ENCODE assay signal across 10 mouse cellular contexts in genomic region chr5:137607860-137608653, GRCm38 (mm10). TPM values are rescaled to one million over a fixed set of nuclear protein-coding genes. Genes with fewer than 3 reads are reported as not detected.
DNase-seq lines count a peak whose midpoint lies in the region; ATAC-seq and TF ChIP-seq lines count a peak whose summit lies in the region.
"Had no signal": no experiment of that assay in that cellular context is flagged by ENCODE, and none has a peak within 500 bp of the region (broad histone marks: within the 10 kb centered on the region; RNA-seq: fewer than 3 reads in every experiment).

No protein-coding gene starts in this region.

- H3K36me3 ChIP-seq in heart, postnatal 0 days (replicated peaks; ENCODE audit: control insufficient read depth, insufficient read depth, low read length): peaks cover 27% of the 10 kb centered on the region
- H3K36me3 ChIP-seq in embryonic facial prominence, embryonic 10.5 days (replicated peaks): peaks cover 54% of the 10 kb centered on the region
- no peaks in the 10 kb centered on the region for H3K36me3 ChIP-seq in hindbrain, embryonic 11.5 days (ENCODE audit: control insufficient read depth, insufficient read depth, low read length)
- no peaks in the 10 kb centered on the region for H3K36me3 ChIP-seq in midbrain, embryonic 13.5 days

- 45% methylated on average over 26 of the region's 26 CpGs for WGBS in heart, postnatal 0 days
- 15% methylated on average over 26 of the region's 26 CpGs for WGBS in embryonic facial prominence, embryonic 10.5 days
- WGBS in hindbrain, embryonic 11.5 days: 16% methylated on average over 25 of the region's 26 CpGs
- WGBS in midbrain, embryonic 13.5 days: 9% methylated on average over 26 of the region's 26 CpGs

- no peak for DNase-seq in heart, postnatal 0 days (ENCODE audit: low spot score)
- DNase-seq in heart, adult 18-20 months: no peak
- no peak for DNase-seq in embryonic facial prominence, embryonic 10.5 days (ENCODE audit: low spot score)
- no peak for DNase-seq in hindbrain, embryonic 11.5 days (ENCODE audit: low spot score)
- no peak for DNase-seq in adrenal gland, adult 8-10 months
- DNase-seq in layer of hippocampus, postnatal 14 days (ENCODE audit: low spot score in 2 of 2): no peak
- DNase-seq in thymus, postnatal 4 days: no peak
- DNase-seq: cerebellum, adult 9-11 months; spleen, adult 18-20 months had no signal

- H3K27ac ChIP-seq in heart, postnatal 0 days (ENCODE audit: low read depth): no peak overlapping the region
- peak overlapping the region; percentile 97 for H3K27ac ChIP-seq in embryonic facial prominence, embryonic 10.5 days (replicated peaks)
- H3K27ac ChIP-seq in hindbrain, embryonic 11.5 days (ENCODE audit: low read depth, low read length): no peak overlapping the region
- H3K27ac ChIP-seq in midbrain, embryonic 13.5 days: no peak overlapping the region

- no peak overlapping the region for H3K4me3 ChIP-seq in heart, postnatal 0 days (ENCODE audit: low read depth, low read length)
- peak overlapping the region; percentile 57 for H3K4me3 ChIP-seq in embryonic facial prominence, embryonic 10.5 days
- peak overlapping the region; percentile 10; the same call in 1 of the 2 replicates for H3K4me3 ChIP-seq in hindbrain, embryonic 11.5 days (ENCODE audit: low read depth, low read length)
- no peak overlapping the region for H3K4me3 ChIP-seq in midbrain, embryonic 13.5 days (replicated peaks)

- peaks cover 28% of the 10 kb centered on the region for H3K4me1 ChIP-seq in heart, postnatal 0 days (ENCODE audit: control insufficient read depth, insufficient read depth)
- H3K4me1 ChIP-seq in embryonic facial prominence, embryonic 10.5 days: peaks cover 60% of the 10 kb centered on the region
- peaks cover 13% of the 10 kb centered on the region; the same call in 1 of the 2 replicates for H3K4me1 ChIP-seq in hindbrain, embryonic 11.5 days (replicated peaks; ENCODE audit: control insufficient read depth, insufficient read depth, low read length)
- H3K4me1 ChIP-seq in midbrain, embryonic 13.5 days (replicated peaks): peaks cover 48% of the 10 kb centered on the region

- no peak for ATAC-seq in heart, postnatal 0 days (ENCODE audit: insufficient read depth, low read depth)
- no peak for ATAC-seq in hindbrain, embryonic 11.5 days (ENCODE audit: low FRiP score)
- ATAC-seq in midbrain, embryonic 13.5 days: no peak

- TF ChIP-seq EP300 in heart, postnatal 0 days (IDR thresholded peaks at IDR 0.05; ENCODE audit: low read depth): no peak

- no peak for TF ChIP-seq CTCF in heart, postnatal 0 days (IDR thresholded peaks at IDR 0.05; ENCODE audit: low read depth)

- 0 out of 2 replicates have a peak overlapping the region, but pooled peaks have one; percentile 7 for H3K4me2 ChIP-seq in heart, postnatal 0 days (ENCODE audit: low read depth, low read length)
- peak overlapping the region; percentile 19 for H3K4me2 ChIP-seq in hindbrain, embryonic 11.5 days (replicated peaks; ENCODE audit: low read depth, low read length)
- peak overlapping the region; percentile 36 for H3K4me2 ChIP-seq in midbrain, embryonic 13.5 days (replicated peaks)

- H3K27me3 ChIP-seq in heart, postnatal 0 days (ENCODE audit: control insufficient read depth, insufficient read depth, low read length): no peaks in the 10 kb centered on the region
- peaks cover 21% of the 10 kb centered on the region for H3K27me3 ChIP-seq in embryonic facial prominence, embryonic 10.5 days (replicated peaks; ENCODE audit: low read depth, poor library complexity, severe bottlenecking)
- peaks cover 2% of the 10 kb centered on the region; the same call in 1 of the 2 replicates for H3K27me3 ChIP-seq in hindbrain, embryonic 11.5 days (ENCODE audit: control insufficient read depth, insufficient read depth, low read length)
- peaks cover 29% of the 10 kb centered on the region for H3K27me3 ChIP-seq in midbrain, embryonic 13.5 days

- H3K9ac ChIP-seq in heart, postnatal 0 days (replicated peaks; ENCODE audit: low read depth, low read length): peak overlapping the region; percentile 4; the same call in 1 of the 2 replicates
- H3K9ac ChIP-seq in hindbrain, embryonic 11.5 days (ENCODE audit: low read depth, low read length): no peak overlapping the region
- peak overlapping the region; percentile 39 for H3K9ac ChIP-seq in midbrain, embryonic 13.5 days (replicated peaks)

- H3K9me3 ChIP-seq in heart, postnatal 0 days (replicated peaks; ENCODE audit: control insufficient read depth, low read length): no peaks in the 10 kb centered on the region
- H3K9me3 ChIP-seq in embryonic facial prominence, embryonic 10.5 days: no peaks in the 10 kb centered on the region
- H3K9me3 ChIP-seq in hindbrain, embryonic 11.5 days (ENCODE audit: control insufficient read depth, low read length): no peaks in the 10 kb centered on the region
- no peaks in the 10 kb centered on the region for H3K9me3 ChIP-seq in midbrain, embryonic 13.5 days

RNA-seq across cellular contexts. Expression of gene Pcolce, which starts 5.5 kb away (rescaled TPM):
- 172 and 201 TPM in 2 replicates for total RNA-seq in heart, postnatal 0 days (2014; rRNA removed; ENCODE audit: low replicate concordance)
- 116 and 122 TPM in 2 replicates for polyA plus RNA-seq in heart, postnatal 0 days (2015; fragmentation: Nextera tagmentation; extraction: Ambion mirVana)
- 10 to 100 TPM; 43.9 to 47.5 TPM for total RNA-seq in heart, adult 18-20 months (2021)
- polyA plus RNA-seq in embryonic facial prominence, embryonic 10.5 days (2016; fragmentation: Nextera tagmentation; extraction: Ambion mirVana): 122 and 128 TPM in 2 replicates
- polyA plus RNA-seq in hindbrain, embryonic 11.5 days (2014; fragmentation: Nextera tagmentation; extraction: Ambion mirVana): 67.0 and 87.3 TPM in 2 replicates
- 9.0 and 10.5 TPM in 2 replicates for polyA plus RNA-seq in midbrain, embryonic 13.5 days (2015; fragmentation: Nextera tagmentation; extraction: Ambion mirVana)
- total RNA-seq in adrenal gland, adult 8-10 months (2022): 1,000 to 10,000 TPM; 1,036 to 1,320 (median 1,219) TPM
- total RNA-seq in layer of hippocampus, postnatal 14 days (2021): 10 to 100 TPM in 1 of 2 experiments, 1 to 10 TPM in 1; 6.9 to 13.6 TPM

RNA-seq across cellular contexts. Expression of gene Mospd3, which starts 7.2 kb away (rescaled TPM):
- 9.3 TPM in 1 of 2 replicates, not detected in the other for total RNA-seq in heart, postnatal 0 days (2014; rRNA removed; ENCODE audit: low replicate concordance)
- polyA plus RNA-seq in heart, postnatal 0 days (2015; fragmentation: Nextera tagmentation; extraction: Ambion mirVana): 18.3 and 19.7 TPM in 2 replicates
- total RNA-seq in heart, adult 18-20 months (2021): 10 to 100 TPM in 1 of 2 experiments, 1 to 10 TPM in 1; 9.1 to 14.1 TPM
- polyA plus RNA-seq in embryonic facial prominence, embryonic 10.5 days (2016; fragmentation: Nextera tagmentation; extraction: Ambion mirVana): 15.9 and 17.2 TPM in 2 replicates
- polyA plus RNA-seq in hindbrain, embryonic 11.5 days (2014; fragmentation: Nextera tagmentation; extraction: Ambion mirVana): 22.6 and 22.9 TPM in 2 replicates
- 37.6 and 43.1 TPM in 2 replicates for polyA plus RNA-seq in midbrain, embryonic 13.5 days (2015; fragmentation: Nextera tagmentation; extraction: Ambion mirVana)
- total RNA-seq in adrenal gland, adult 8-10 months (2022): 10 to 100 TPM; 42.2 to 65.0 (median 52.4) TPM
- total RNA-seq in layer of hippocampus, postnatal 14 days (2021): 10 to 100 TPM; 36.7 to 40.0 TPM

RNA-seq across cellular contexts. Expression of gene Fbxo24, which starts 20.7 kb away (rescaled TPM):
- total RNA-seq in heart, postnatal 0 days (2014; rRNA removed; ENCODE audit: low replicate concordance): 0.65 TPM in 1 of 2 replicates, not detected in the other
- polyA plus RNA-seq in heart, postnatal 0 days (2015; fragmentation: Nextera tagmentation; extraction: Ambion mirVana): 0.11 and 0.16 TPM in 2 replicates
- under 1 TPM; 0.32 to 0.44 TPM for total RNA-seq in heart, adult 18-20 months (2021)
- polyA plus RNA-seq in embryonic facial prominence, embryonic 10.5 days (2016; fragmentation: Nextera tagmentation; extraction: Ambion mirVana): 0.17 and 0.36 TPM in 2 replicates
- polyA plus RNA-seq in hindbrain, embryonic 11.5 days (2014; fragmentation: Nextera tagmentation; extraction: Ambion mirVana): 0.15 and 0.27 TPM in 2 replicates
- polyA plus RNA-seq in midbrain, embryonic 13.5 days (2015; fragmentation: Nextera tagmentation; extraction: Ambion mirVana): 0.23 and 0.32 TPM in 2 replicates
- 1 to 10 TPM in 3 of 4 experiments, under 1 TPM in 1; 0.90 to 5.5 (median 3.0) TPM for total RNA-seq in adrenal gland, adult 8-10 months (2022)
- under 1 TPM; 0.17 to 0.37 TPM for total RNA-seq in layer of hippocampus, postnatal 14 days (2021)

RNA-seq across cellular contexts. Expression of gene Lrch4, which starts 20.9 kb away (rescaled TPM):
- total RNA-seq in heart, postnatal 0 days (2014; rRNA removed; ENCODE audit: low replicate concordance): 12.7 and 19.7 TPM in 2 replicates
- 15.9 and 17.8 TPM in 2 replicates for polyA plus RNA-seq in heart, postnatal 0 days (2015; fragmentation: Nextera tagmentation; extraction: Ambion mirVana)
- total RNA-seq in heart, adult 18-20 months (2021): 10 to 100 TPM; 17.5 to 19.1 TPM
- polyA plus RNA-seq in embryonic facial prominence, embryonic 10.5 days (2016; fragmentation: Nextera tagmentation; extraction: Ambion mirVana): 36.7 and 46.5 TPM in 2 replicates
- 25.9 and 28.5 TPM in 2 replicates for polyA plus RNA-seq in hindbrain, embryonic 11.5 days (2014; fragmentation: Nextera tagmentation; extraction: Ambion mirVana)
- 18.7 and 21.4 TPM in 2 replicates for polyA plus RNA-seq in midbrain, embryonic 13.5 days (2015; fragmentation: Nextera tagmentation; extraction: Ambion mirVana)
- total RNA-seq in adrenal gland, adult 8-10 months (2022): 10 to 100 TPM; 25.1 to 35.9 (median 31.4) TPM
- total RNA-seq in layer of hippocampus, postnatal 14 days (2021): 10 to 100 TPM; 14.7 to 19.5 TPM

RNA-seq across cellular contexts. Expression of gene Gm20605, which starts 20.9 kb away (rescaled TPM):
- 1.6 and 5.3 TPM in 2 replicates for total RNA-seq in heart, postnatal 0 days (2014; rRNA removed; ENCODE audit: low replicate concordance)
- polyA plus RNA-seq in heart, postnatal 0 days (2015; fragmentation: Nextera tagmentation; extraction: Ambion mirVana): 1.8 and 2.5 TPM in 2 replicates
- 1 to 10 TPM; 2.9 to 4.2 TPM for total RNA-seq in heart, adult 18-20 months (2021)
- 14.2 and 14.6 TPM in 2 replicates for polyA plus RNA-seq in embryonic facial prominence, embryonic 10.5 days (2016; fragmentation: Nextera tagmentation; extraction: Ambion mirVana)
- polyA plus RNA-seq in hindbrain, embryonic 11.5 days (2014; fragmentation: Nextera tagmentation; extraction: Ambion mirVana): 5.0 and 6.3 TPM in 2 replicates
- 9.2 and 9.9 TPM in 2 replicates for polyA plus RNA-seq in midbrain, embryonic 13.5 days (2015; fragmentation: Nextera tagmentation; extraction: Ambion mirVana)
- total RNA-seq in adrenal gland, adult 8-10 months (2022): 10 to 100 TPM in 3 of 4 experiments, 1 to 10 TPM in 1; 8.2 to 24.1 (median 14.7) TPM
- total RNA-seq in layer of hippocampus, postnatal 14 days (2021): 10 to 100 TPM; 11.0 to 14.7 TPM

Comparison
In these comparisons a context has a peak if more than half of its experiments do, and no peak if none do; other contexts are left out.
1. H3K4me3 ChIP-seq: peak in embryonic facial prominence, embryonic 10.5 days (single experiment) and hindbrain, embryonic 11.5 days (single experiment); none in heart, postnatal 0 days (single experiment) and midbrain, embryonic 13.5 days (single experiment).
2. Peak in every context shown above with its lines, with median percentiles within 50 percentile points of each other: H3K4me2 ChIP-seq.